Mouse (Mus musculus) liver, adult 2 months (tissue): ENCODE data around the gene Poglut1.

Experiments
- CTCF ChIP-seq: fragments of 200-500 bp; IDR thresholded peaks from 2 replicates; pipeline ENCODE4 v1.5.1; 2011; ENCODE audit warnings: low read depth, low read length, control low read depth
- POLR2A ChIP-seq: fragments of 200-500 bp; IDR thresholded peaks from 2 replicates; pipeline ENCODE4 v1.6.1; 2011; ENCODE audit warnings: low read length, control low read depth; ENCODE audit not compliant: insufficient read depth; ENCODE audit errors: extremely low read depth

DNA sequence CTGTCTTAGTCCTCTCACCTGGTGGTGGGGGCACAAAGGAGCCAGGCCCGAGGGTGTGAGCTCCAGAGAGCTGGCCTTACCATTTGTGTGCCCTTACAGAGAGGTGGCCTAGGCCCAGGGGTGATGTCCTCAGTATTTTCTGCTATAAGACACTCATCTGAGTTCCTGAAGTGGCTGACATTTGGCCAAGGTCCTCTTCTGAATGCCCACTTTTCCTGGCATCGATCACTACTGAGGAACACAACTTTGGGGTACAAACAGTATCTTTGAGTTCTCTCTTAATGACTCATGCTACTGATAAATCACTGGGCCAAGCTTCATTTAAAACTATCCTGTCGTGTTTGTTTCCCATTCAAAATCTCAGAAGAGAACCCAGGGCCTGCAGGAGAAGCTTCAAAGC, 57.5 kb downstream of the Poglut1 start:
- TF ChIP-seq CTCF (no peak), POLR2A (no peak)
